Mouse (Mus musculus) cerebellum, postnatal 25 days (tissue): ENCODE data around the gene 5530401A14Rik.

Experiments used
- DNase-seq, 2 experiments: peaks; one replicate each; pipeline ENCODE4 v3.0.0; 2021; ENCODE audit warnings: mixed read lengths in 2 of 2

The 5530401A14Rik gene

DNA sequence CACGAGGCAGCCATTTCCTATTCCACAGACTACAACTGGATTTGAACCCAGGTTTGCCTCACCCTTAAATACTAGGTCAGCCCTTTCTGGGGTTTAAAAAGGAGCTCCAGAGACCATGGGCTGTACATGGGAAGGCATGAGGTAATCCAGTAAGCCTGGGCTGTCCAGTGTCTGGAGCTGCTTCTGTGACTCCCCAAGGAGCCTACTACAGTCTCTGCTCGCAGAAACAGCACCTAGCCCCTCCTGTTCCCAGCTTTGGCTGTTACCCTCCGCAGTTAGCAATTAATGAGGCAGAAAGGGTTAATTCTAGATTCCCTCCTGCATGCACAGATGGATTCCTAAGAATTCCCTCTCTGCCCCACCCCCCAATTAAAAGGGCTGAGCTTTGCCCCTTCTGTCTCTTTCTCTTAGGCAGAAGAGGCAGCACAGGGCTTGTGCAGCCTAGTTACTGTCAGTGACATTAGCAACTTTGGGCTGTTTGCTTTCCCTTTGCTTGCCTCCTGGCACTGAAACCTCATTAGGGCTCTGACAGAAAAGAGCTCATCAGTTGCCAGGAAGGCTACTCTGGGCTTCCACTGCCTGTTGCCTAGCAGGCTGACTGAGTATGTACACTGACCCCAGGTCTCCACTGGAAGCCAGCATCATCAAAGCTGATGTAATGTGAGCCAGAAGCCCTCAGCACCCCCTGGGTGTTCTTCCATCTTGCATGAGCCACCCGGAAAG is at the start of gene 5530401A14Rik:
Gene 5530401A14Rik (plus strand): TSS at position 424 of the 723 bp plus-strand sequence.
- peak; percentile 15 to 26 for DNase-seq

DNA sequence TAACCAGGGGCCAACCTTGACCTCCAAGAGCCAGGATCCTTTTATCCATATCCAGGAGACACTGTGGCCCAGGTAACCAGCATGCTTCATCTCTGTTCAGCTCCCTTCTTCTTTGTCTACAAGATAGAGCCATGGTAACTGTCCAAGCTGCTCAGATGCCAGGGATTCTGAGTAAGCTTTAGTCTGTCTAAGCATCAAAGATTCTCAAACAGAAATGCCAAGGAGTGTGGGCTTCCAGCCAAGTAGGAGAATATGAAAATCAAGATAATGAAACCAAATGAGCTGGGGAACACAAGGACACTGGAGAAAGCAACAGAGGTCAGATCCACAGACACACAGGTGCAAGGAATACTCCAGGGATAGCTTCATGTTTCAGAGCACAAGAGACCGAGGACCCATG is 45.7 kb upstream of the 5530401A14Rik start:
- no peak for DNase-seq

DNA sequence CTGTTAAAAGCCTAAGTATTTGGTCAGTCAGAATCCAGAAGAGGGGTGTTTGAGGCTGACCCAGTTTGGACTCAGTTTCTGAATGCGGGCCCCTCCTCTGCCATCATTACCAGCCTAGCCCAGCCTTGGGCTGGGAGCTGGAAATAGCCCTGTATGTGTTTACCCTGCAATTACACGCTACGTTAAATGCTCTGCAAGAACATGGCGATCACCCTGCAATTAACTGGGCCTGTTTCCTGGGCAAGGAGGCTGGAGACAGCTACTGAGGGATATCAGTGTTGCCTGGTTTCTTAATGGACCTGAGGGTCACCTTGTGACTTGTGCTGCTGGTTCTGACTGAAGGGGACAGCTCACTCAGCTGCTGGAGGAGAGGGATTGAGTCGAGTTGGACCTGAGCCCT is 43.9 kb upstream of the 5530401A14Rik start:
- DNase-seq: no peak

DNA sequence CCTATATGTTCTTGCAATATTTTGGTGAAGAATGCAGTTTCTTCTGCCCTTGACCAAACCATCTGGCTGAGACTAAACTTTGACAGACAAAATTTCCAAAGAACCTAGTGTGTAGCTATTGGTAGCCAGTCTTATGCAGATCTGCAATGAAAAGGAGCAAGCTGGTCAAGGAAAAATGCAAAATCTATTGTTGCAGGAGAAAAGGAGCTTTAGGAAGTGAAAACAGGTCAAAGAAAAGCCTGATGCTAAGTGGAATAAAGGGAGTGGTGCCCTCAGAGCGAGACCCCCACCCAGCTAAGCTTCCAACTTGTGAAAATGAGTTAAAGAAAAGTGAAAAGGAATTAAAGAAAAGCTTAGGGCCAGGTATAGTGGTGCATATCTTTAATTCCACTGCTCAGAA is 28.1 kb upstream of the 5530401A14Rik start:
- DNase-seq: no peak

DNA sequence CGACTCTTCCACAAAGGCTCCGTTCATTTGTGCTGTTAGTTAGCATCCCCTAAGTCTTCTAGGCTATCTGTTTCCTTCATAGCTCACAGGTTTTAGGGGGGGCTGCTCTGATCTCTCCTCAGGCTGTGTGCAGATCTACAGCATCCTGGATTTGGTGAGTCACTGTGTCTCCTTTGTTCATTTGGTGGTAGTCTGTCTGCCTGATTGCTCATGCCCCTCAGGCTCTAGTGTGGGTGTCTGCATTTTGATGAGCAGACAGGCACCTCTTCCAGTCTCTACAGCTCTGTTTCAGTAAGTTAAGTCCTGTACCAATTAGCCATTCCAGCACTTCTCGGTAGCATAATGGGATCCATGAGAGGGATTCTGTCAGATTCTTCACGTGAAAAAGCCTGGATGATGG is 22.0 kb upstream of the 5530401A14Rik start:
- DNase-seq: no peak

DNA sequence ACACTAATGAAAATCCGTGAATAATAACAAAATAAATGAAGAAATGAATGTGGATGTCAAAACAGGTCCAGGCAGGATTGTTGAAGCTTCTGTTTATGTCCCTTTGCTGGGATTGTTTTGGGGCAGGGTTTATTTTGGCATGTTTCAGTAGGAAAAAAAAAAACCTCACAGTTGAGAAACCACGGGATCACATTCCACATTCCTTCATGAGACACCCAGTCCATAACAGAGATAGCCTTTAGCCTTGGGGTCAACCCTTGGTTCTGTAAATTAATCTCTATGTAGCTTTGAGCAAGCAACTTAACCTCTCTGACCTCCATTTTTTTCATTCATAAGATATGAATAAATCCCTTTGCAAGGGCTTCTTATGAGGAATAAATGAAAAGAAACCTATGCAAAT is 19.5 kb upstream of the 5530401A14Rik start:
- no peak for DNase-seq

DNA sequence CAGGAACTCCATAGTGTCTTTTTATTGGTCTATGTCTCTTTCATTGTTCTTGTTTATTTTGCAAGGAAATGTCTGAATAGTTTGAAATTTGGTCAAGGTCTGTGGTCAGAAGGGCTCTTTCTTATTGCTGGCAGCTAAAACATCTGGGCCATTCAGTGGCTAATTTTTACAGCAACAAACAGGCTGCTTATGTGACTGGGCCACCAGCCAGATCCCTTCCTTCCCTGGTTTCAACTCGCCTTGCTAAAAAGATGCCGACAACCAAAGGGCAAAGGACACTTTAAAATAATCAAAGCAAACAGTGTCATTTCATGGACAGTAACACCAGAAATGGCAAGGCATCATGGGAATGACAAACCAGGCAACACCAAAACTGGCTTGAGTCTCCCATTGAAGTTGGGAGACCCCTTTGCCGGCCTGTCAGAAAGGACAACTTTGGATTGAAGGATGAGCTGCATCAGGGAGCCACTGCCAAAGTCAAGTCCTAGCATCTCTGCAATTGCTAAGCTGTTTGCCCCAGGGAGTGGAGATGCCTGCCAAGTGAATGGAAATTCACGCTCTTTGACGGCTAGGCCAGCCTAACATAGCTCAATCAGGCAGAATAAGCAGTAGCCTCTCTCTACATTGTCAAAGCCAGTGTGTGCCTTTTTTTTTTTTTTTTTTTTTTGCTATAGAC is 15.3 kb upstream of the 5530401A14Rik start:
- peak; percentile 32 to 55 for DNase-seq

DNA sequence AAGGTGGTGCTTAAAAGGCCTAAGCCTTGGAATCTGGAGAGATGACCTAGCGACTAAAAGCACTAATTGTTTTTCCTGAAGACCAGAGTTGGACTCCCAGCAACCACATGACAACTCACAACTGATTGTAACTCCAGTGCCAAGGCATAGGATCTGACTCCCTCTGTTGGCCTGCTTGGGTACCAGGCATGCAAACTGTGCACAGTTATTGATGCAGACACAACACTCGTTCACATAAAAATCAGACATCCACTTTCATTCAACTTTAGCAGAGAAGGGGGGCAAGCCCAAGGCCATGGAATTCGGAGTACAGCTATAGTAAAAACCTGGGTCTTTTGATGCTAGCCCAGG is 14.8 kb upstream of the 5530401A14Rik start:
- no peak for DNase-seq

DNA sequence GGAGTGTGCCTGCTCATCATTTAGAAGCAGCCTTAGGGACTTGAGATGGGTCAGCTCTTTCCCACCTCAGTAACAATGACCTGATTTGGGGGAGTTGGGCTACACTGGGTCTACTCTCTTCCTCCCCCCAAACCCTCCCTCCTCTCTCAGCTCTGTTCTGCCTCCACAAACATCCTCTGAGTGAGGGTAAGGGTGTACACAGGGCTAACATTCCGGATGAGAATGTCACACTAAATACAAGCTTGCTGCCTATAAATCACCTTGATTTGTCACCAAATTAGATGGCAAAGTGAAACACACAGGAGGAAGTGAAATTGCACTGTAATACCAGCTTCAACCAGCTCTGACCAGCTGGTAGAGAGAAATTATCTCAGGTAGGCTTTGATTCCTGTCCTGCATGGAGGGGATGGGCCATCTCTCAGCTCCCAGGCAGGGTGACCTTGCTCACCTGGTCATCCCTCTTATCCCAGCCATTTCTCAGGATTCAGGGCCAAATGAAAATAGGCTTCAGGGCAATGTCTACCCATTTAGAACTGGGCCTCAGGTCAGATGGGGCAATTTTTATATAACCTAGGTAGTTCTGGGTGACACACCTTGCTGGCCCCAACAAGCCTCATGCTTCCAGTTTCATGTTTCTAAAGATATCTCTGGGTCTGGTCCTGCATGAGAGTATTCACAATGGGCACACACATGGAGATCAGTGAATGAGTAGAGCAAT is 12.5 kb upstream of the 5530401A14Rik start:
- DNase-seq: no peak

DNA sequence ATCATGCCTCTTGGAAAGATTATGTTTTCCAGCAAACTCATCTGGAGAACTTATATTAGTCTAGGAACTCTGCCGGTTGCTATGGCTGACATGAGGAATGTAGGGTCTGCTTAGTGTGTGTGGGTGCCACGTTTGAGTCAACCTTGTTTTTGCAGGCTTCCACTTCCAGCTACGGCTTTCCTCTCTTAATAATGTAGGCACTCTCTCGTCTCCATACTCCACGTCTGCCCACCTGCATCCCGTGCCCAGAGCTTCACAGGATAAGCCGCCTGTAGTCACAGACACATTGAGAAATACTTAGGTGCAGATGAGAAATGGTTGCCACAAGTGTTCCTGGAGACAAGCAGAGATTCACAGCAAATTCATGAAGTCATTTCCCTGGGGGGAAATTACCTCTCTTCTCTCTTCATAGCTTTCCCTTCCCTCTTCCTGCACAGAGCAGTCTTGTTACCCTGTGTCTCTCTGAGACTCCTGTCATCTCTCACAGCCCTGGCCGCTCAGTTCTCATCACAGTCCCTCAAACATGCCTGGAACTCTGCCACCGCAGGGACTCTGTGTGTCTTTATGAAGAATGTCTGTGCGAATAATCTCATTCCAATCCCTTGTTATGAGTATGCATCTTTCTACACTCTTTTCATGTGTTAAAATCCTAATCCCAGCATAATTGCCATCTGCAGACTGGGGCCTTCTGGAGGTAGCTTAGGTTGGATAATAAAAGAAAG is 5.3 kb downstream of the 5530401A14Rik start:
- no peak for DNase-seq

DNA sequence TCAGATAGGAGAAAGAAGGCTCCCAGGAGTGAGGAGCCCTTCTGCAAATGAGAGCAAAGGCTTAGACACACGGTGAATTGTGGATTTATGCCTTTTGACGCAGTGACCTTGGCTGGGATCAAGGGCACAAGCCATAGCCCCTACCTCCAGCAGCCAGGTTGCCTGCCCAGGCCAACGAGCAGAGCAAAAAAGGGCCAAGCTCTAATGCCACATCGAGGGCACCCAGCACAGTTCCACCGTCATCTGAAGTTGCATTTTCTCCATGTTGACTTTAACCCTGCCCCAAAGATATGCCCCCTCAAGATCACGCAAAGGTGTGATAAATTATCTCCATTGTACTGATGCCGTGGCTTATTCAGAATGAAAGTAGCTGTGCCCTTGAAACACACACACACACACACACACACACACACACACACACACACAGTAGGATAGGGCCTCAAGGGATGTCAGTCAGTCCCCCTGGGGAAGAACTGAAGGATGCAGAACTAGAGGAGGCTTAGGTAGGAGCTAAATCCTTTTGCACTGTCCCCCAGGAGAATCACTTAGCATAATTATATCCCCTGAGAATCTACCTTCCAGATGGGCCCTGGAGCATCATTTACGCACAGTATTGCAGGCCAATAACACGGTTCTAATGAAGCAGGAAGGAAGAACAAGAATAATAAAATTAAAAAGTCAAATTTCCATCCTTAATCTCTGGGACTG is 11.2 kb downstream of the 5530401A14Rik start:
- no peak for DNase-seq

DNA sequence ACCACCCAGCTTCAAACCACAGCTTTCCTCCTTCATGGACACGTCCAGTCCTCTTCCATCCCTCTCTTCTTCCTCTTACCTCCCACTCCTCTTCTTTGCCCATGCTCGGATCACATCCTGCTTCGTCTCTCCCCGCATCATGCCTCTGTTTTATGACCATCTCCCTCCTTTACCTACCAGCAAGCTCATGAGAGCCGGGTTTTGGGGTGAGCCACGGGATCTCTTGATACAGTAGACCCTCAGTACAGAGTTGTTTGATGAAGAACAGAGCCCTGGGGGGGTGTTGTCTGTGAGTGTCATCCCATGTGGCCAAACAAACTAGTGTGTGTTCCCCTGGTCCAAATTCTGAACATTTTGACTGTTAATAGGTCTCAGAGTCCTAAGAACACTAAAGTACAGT is 36.0 kb downstream of the 5530401A14Rik start:
- DNase-seq: no peak

DNA sequence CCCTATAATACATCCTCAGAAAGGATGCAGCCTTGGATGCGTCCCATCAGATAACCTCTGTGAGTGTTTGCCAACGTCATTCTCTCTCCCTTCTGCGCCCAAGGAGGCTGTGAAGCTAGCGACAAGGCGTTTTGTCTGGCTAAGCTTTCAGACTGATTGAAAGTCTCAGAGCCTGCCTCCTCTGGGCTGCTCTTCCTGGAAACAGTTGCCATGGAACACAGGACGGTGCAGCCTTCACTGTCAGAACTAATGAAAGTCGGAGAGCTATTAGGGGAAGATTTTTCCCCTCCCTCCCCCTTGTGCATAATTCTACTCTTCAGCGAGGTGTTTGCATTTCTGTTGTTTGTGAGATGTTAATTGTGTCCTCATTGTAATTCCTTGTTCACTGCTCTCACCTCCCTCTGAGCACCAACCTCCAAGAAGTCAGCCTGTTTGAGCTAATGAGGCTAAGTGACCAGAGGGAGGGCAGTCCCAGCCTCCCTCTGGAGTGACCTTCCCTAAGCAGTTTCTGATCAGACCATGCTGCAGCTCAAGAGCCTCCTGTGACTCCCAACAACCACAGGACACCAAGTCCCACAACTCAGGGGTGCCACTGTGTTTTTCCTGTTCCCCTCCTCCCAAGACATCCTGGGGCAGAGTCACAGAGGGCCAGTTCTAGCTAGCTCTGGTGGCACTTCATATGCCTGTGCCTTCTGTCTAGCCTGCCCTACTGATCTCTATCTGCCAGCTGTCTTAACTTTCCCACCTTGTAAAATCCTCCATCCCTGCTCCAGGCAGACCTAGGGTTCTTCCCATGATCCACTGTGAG is 37.3 kb downstream of the 5530401A14Rik start:
- DNase-seq: no peak

DNA sequence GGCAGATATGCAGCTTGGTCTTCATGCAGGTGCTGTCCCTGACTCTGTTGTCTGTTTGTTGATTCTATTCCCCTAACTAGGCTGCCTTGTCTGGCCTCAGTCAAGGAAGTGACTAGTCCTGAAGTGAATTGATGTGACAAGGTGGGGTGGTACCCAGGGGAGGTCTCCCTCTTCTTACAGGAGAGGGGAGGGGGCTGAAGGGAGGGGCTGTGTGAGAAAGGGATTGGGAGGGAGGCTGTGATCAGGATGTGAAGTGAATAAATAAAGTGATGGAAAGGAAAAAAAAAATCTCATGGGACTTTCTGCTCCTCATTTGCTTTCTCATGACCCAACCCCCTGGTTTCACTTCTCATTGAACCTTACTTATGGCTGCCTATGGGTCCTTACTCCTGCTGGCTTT is 41.8 kb downstream of the 5530401A14Rik start:
- DNase-seq: no peak

DNA sequence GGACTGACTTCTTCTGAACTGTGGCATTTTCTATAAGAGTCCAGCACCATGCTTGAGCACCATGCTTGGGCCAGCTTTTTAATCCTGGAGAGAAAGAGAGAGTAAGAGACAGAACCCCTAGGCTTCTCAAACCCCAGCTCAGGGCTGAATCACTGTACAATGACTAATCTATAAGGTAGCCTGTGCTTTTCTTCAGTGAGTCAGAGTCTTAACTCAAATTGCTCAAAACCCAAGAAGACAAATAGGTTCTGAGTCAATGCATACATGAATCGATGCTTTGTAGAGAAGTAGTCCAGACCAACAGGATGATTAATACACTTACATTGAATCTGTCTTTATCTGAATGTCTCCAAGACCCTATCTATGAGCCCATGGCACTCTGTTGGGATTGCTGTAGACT is 48.3 kb downstream of the 5530401A14Rik start:
- no peak for DNase-seq

DNA sequence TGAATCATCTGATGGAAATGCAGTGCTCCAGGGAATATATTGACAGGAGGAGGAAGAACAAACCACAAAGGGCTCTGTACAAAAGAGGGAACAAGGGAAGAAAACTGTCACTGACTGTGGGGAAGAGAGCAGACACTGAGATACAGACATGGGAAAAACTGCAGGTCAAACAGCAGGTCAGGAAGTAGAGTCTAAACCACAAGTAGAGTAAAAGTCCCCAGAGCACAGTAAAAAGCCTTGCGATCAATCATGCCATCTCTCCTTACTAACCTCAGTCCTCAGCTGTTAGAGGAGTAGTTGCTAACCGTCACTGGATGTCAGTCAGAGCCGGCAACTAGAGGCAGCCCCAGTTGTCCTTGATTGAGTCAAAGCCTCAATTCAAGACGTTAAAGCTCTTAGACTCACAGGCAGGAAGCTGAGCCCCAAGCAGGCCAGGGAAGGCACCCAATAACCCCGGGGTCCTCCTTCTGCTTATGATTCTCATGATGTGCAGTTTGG is 49.0 kb downstream of the 5530401A14Rik start:
- DNase-seq: no peak

DNA sequence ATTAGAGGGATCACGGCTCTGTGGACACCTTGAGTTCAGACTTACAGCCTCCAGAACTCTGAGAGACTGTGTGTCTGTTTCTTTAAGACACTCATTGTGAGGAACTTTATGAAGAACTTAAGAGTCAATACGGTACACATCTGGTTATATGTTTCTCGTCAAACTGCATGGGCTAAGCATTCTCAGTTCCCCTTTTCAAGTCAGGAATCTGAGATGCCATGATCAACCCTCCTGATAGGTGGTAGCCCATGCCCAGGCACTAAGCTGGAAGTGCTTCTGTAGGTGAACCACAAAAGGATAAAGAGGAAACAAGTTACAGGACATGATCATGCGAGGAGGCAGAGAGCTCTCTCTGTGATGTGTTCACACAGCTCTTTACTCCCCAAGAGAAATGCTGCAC is 52.6 kb downstream of the 5530401A14Rik start:
- no peak for DNase-seq

DNA sequence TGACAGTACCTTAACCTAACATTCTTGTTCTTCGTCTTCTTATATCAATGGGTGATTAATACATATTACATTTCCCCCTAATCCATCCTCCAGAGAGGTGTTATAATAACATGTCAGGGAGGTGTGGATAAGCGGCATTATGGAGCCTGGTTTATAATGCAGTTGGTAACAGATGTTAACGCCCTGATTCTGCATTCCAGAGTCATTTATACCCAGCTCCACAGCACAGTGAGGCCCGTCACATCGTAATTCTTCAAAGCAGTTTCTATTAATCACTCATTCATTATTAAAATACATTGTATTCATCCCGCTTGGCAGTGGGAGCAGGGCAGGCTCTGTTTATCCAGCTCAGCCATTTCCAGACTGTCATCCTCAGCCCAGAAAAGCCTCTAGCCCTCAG is 55.0 kb downstream of the 5530401A14Rik start:
- DNase-seq: no peak

DNA sequence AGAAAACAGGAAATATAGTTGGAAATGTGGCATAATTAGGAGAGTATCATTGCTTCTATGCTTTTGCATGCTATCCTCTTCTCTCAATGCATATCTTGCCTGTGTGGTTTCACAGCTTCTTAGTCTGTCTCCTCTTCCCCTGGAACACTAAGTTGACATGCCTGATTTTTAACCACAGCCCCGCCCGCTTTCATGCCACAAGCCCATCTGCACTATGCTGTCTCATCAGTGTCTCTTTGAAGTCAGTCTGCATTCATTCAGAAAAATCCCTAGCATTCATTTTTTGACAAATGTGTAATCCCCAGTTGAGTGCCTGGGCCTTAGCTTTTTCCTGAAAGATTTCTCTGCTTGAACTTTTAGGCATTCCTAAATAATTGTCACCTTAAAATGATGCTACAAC is 62.6 kb downstream of the 5530401A14Rik start:
- no peak for DNase-seq

DNA sequence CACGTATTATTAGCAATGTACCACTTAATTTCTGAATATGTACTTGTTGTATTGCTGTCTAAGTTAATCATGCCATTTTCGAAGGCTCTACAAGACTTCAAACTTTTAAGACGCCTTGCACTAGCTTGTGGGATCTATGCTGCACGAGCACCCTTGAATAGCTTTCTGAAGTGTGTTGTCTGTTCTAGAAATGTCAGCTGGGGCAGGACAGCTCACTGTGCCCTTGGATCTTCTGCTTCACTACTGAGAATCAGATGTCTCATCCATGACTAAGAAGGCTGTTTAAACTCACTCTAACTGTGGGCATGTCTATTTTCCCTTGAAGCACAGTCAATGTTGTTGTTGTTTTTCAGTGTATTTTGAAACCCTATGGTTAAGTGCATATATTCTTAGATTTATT is 63.2 kb downstream of the 5530401A14Rik start:
- no peak for DNase-seq

DNA sequence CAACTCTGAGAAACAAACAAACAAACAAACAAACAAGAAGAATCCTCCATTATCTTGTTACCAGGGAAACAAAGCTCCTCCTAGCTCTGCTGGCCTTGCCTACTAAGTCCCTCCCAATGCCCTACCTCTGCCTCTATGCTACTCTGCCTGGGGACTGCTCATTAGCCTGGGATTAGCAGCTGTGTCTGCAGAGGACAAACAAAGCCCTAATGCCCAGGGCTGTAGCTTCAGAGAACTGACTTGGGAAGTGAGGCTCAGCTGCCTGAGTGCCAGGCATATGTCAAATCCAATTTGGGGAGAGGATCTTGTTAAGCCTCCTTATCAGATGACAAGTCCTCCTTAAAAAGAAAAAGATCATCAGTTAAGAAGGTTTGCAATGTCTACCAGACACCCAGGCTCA is 65.9 kb downstream of the 5530401A14Rik start:
- DNase-seq: no peak

DNA sequence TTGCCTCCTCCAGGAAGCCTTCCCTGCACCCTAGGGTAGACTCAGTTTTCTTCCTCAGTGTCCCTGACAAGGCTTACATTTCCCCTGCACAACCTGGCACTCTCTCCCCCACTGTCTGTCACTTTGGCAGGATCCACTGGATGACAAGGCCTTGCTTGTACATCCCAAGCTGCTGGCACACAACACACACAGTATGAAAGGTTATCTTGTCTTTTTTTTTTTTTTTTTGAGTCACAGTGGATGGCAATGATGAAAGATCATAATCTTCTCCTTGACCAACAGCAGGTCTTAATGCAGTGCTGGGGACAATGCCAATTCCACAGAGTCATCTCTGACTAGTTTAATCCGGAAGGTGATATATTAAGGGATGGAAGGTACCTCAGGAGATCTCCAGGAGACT is 77.0 kb downstream of the 5530401A14Rik start:
- DNase-seq: no peak
